Mouse (Mus musculus): ENCODE results near the gene Srp9.

DNA sequence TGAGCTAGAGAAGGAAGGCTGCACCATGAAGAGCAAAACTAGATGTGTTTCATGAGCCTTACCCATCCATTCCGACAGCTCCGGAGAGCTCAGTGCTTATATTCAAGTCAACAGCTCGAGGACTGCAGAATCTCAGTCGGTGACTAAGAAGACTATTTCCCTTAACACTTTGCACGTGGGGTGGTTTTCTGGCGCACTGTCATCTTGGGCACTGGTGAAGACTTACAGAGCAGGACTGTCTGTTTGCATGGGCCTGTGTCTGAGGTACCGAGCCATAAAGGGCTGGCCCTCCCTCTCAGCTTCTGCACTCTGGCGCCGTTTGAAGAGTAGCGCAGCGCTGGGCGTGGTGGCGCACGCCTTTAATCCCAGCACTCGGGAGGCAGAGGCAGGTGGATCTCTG lies 12.2 kb upstream of the Srp9 start:
- no peak for TF ChIP-seq CTCF (IDR thresholded peaks at IDR 0.05; ENCODE audit: low read depth, low read length)
- TF ChIP-seq GATA1 (IDR thresholded peaks at IDR 0.05; ENCODE audit: borderline replicate concordance, low read length): no peak
- no peak for TF ChIP-seq TAL1 (conservative IDR thresholded peaks at IDR 0.05; ENCODE audit: low read depth, low read length)
- no peak for TF ChIP-seq POLR2AphosphoS5 (IDR thresholded peaks at IDR 0.05; ENCODE audit: insufficient replicate concordance, low read depth, low read length)
- no peak for TF ChIP-seq GATA2 (IDR thresholded peaks at IDR 0.05; ENCODE audit: borderline replicate concordance, low read depth, low read length)

Measured in G1E (cell line).